Mouse (Mus musculus) myocyte (in vitro differentiated cells): Measurements from ENCODE around the gene Trappc10. TPM values are rescaled to one million over a fixed set of nuclear protein-coding genes. Genes with fewer than 3 reads are reported as not detected.
A peak's percentile ranks its signal among the peaks of the same experiment; 100 is the strongest.

ENCODE experiments used
- H3K27me3 ChIP-seq: one replicate; pipeline ENCODE4 v1.6.1; 2011; ENCODE audit not compliant: control insufficient read depth, insufficient read depth, insufficient read length
- H3K36me3 ChIP-seq: one replicate; pipeline ENCODE4 v1.6.1; 2011; ENCODE audit not compliant: control insufficient read depth, insufficient read depth
- H3K4me2 ChIP-seq: one replicate; pipeline ENCODE4 v1.6.1; 2011; ENCODE audit warnings: low read depth, control low read depth
- H3K4me3 ChIP-seq: one replicate; pipeline ENCODE4 v1.5.1; 2011; ENCODE audit warnings: mild to moderate bottlenecking, control low read depth, moderate library complexity
- H3K79me2 ChIP-seq: one replicate; pipeline ENCODE4 v1.6.1; 2011; ENCODE audit not compliant: control insufficient read depth, insufficient read depth
- H3ac ChIP-seq: one replicate; pipeline ENCODE4 v1.6.1; 2011; ENCODE audit not compliant: control insufficient read depth, insufficient read length
- CEBPB ChIP-seq: IDR thresholded peaks from 2 replicates; pipeline ENCODE4 v1.6.1; 2011; ENCODE audit warnings: mild to moderate bottlenecking, moderate library complexity; ENCODE audit not compliant: poor library complexity, insufficient read depth, severe bottlenecking
- E2F4 ChIP-seq: IDR thresholded peaks from one replicate; pipeline ENCODE4 v1.6.1; 2011; ENCODE audit warnings: mild to moderate bottlenecking, control low read depth, moderate library complexity; ENCODE audit not compliant: insufficient read depth
- MAX ChIP-seq: IDR thresholded peaks from one replicate; pipeline ENCODE4 v1.6.1; 2011; ENCODE audit warnings: low read depth, mild to moderate bottlenecking, control low read depth
- MYOD1 ChIP-seq, 3 experiments: IDR thresholded peaks; one replicate each; pipeline ENCODE4 v1.6.1; 2011; ENCODE audit warnings: control low read depth in 2 of 3, low read depth in 2 of 3, mild to moderate bottlenecking in 2 of 3, moderate library complexity in 1 of 3; ENCODE audit not compliant: insufficient read length in 2 of 3, control insufficient read depth in 1 of 3
- MYOG ChIP-seq, 3 experiments: IDR thresholded peaks; one replicate each; pipeline ENCODE4 v1.6.1; 2011; ENCODE audit warnings: control low read depth in 2 of 3, low read depth in 2 of 3, mild to moderate bottlenecking in 2 of 3; ENCODE audit not compliant: insufficient read length in 2 of 3, control insufficient read depth in 1 of 3, insufficient read depth in 1 of 3
- POLR2A ChIP-seq: IDR thresholded peaks from one replicate; pipeline ENCODE4 v1.6.1; 2011; ENCODE audit warnings: low read depth, mild to moderate bottlenecking, control low read depth, moderate library complexity; ENCODE audit not compliant: insufficient read length
- POLR2AphosphoS2 ChIP-seq: IDR thresholded peaks from one replicate; pipeline ENCODE4 v1.6.1; 2011; ENCODE audit warnings: low read depth, control low read depth; ENCODE audit not compliant: insufficient read length
- REST ChIP-seq: IDR thresholded peaks from one replicate; pipeline ENCODE4 v1.6.1; 2011; ENCODE audit warnings: mild to moderate bottlenecking, control low read depth, moderate library complexity; ENCODE audit not compliant: insufficient read depth, insufficient read length
- SRF ChIP-seq: IDR thresholded peaks from one replicate; pipeline ENCODE4 v1.6.1; 2011; ENCODE audit warnings: low read depth; ENCODE audit not compliant: control insufficient read depth, insufficient read length
- TCF12 ChIP-seq: IDR thresholded peaks from one replicate; pipeline ENCODE4 v1.6.1; 2011; ENCODE audit warnings: mild to moderate bottlenecking, control low read depth; ENCODE audit not compliant: poor library complexity, insufficient read depth, severe bottlenecking
- TCF3 ChIP-seq: IDR thresholded peaks from one replicate; pipeline ENCODE4 v1.6.1; 2011; ENCODE audit warnings: low read depth, control low read depth; ENCODE audit not compliant: insufficient read length
- USF1 ChIP-seq: IDR thresholded peaks from one replicate; pipeline ENCODE4 v1.6.1; 2011; ENCODE audit warnings: low read depth, mild to moderate bottlenecking, control low read depth, moderate library complexity
- polyA plus RNA-seq: library from polyadenylated mRNA; unstranded; fragments of >200 nt; fragmentation: generic; extraction: Trizol; gene quantifications from one replicate; pipeline ENCODE4 v1.2.1, GENCODE M21; 2012; ENCODE audit warnings: missing spikeins

Gene Trappc10
- polyA plus RNA-seq, 1 experiment: 24.6 TPM

DNA sequence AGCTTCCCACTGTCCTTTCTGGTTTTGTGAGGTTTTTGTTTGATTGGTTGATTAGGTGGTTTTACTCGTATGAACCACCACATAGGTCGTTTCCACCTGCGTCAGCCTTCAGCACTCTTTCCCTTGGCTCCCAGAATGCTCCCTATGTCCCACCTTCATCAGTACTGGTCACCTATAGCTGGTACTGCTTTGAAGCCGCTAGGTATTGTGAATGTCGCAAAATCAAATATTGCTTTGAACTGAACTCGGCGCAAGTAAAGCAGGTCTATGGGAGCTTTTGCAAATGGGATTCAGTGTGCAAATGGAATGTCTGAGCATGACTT, 745 bp upstream of the Trappc10 start:
- peak overlapping the region; percentile 94 for H3ac ChIP-seq
- H3K27me3 ChIP-seq: no peaks in the 10 kb centered on the region
- H3K4me3 ChIP-seq: peak overlapping the region; percentile 72
- no peaks in the 10 kb centered on the region for H3K36me3 ChIP-seq
- peak overlapping the region; percentile 88 for H3K4me2 ChIP-seq
- H3K79me2 ChIP-seq: peaks cover 30% of the 10 kb centered on the region
- no peak for TF ChIP-seq CEBPB
- TF ChIP-seq TCF3: no peak
- no peak for TF ChIP-seq MAX
- TF ChIP-seq USF1: no peak
- TF ChIP-seq MYOG (IDR thresholded peaks at IDR 0.05; ENCODE audit: control insufficient read depth in 1 of 3, insufficient read depth in 1 of 3, insufficient read length in 2 of 3, low read depth in 2 of 3): no peak
- no peak for TF ChIP-seq POLR2A
- TF ChIP-seq TCF12: no peak
- TF ChIP-seq MYOD1 (IDR thresholded peaks at IDR 0.05; ENCODE audit: control insufficient read depth in 1 of 3, insufficient read length in 2 of 3, low read depth in 2 of 3): no peak

DNA sequence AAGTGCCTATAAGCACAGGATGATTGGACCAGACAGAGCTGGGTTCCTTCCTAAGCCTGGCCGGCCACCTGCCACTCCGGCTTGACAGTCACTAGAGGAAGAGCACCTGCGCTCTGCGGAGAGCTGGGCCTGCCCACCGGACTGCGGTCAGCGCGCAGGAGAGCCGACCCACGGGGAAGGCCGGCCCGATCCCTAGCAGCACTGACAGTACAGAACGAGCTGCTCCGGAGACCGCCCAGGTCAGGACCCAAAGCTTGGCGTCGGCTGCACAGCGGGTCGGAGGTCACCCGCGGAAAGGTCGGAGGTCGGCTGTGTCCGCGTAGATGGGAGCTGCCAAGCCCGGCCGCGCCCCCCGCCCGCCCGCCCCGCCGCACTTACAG, 393 bp downstream of the Trappc10 start:
- H3K4me2 ChIP-seq: peak overlapping the region; percentile 97
- peak overlapping the region; percentile 72 for H3K4me3 ChIP-seq
- no peak for TF ChIP-seq MAX
- TF ChIP-seq MYOD1 (IDR thresholded peaks at IDR 0.05; ENCODE audit: control insufficient read depth in 1 of 3, insufficient read length in 2 of 3, low read depth in 2 of 3): peak in 2 of 3 experiments; percentile 24 to 26
- no peaks in the 10 kb centered on the region for H3K27me3 ChIP-seq
- H3ac ChIP-seq: peak overlapping the region; percentile 94
- H3K36me3 ChIP-seq: no peaks in the 10 kb centered on the region
- H3K79me2 ChIP-seq: peaks cover 41% of the 10 kb centered on the region

DNA sequence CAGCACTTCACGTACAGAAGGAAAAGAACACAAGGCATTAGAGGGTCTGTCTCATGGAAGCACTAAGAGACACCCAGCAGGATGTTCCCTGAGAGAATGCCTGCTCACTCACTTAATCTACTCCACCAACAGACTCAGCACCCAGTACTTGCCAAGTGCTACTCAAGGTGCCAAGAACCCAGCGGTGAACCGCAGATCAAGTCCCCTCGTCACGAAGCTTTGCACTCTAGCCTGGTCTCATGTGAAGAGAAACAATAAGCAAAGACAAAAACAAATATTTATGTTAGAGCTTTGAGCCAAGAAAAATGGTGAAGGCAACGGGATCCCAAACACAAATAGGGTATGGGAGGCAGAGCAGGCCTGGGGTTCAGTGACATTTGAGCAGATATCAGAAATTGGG, 5.5 kb downstream of the Trappc10 start:
- H3K79me2 ChIP-seq: peaks cover 70% of the 10 kb centered on the region
- no peaks in the 10 kb centered on the region for H3K27me3 ChIP-seq
- no peaks in the 10 kb centered on the region for H3K36me3 ChIP-seq
- no peak overlapping the region for H3ac ChIP-seq
- no peak overlapping the region for H3K4me3 ChIP-seq
- TF ChIP-seq USF1 (no peak), E2F4 (no peak), TCF12 (no peak), POLR2AphosphoS2 (no peak), REST (no peak), TCF3 (no peak), MYOD1 (IDR thresholded peaks at IDR 0.05; ENCODE audit: control insufficient read depth in 1 of 3, insufficient read length in 2 of 3, low read depth in 2 of 3) (no peak), CEBPB (no peak), MYOG (IDR thresholded peaks at IDR 0.05; ENCODE audit: control insufficient read depth in 1 of 3, insufficient read depth in 1 of 3, insufficient read length in 2 of 3, low read depth in 2 of 3) (no peak), SRF (no peak), MAX (no peak), POLR2A (no peak)
- H3K4me2 ChIP-seq: no peak overlapping the region

DNA sequence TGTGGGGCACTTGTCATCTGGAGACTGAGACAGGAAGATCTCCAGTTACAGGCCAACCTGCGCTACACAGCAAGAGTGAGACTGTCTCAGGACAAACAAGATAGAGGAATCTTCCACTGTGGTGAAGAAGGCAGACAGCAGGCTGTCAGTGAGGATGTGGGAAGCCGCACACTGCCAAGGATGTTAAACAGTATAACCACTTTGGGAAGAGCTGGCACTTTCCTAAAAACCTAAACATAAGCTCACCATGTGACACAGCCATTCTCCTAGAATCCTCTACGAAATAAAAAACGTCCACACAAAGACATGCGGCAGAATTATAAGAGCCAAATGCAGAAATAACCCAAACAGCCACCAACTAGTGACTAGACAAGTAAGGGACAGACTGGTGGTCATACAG, 6.1 kb downstream of the Trappc10 start:
- Histone ChIP-seq H3K4me3 (no peak overlapping the region), H3K36me3 (no peaks in the 10 kb centered on the region), H3K79me2 (peaks cover 64% of the 10 kb centered on the region), H3ac (no peak overlapping the region), H3K27me3 (no peaks in the 10 kb centered on the region), H3K4me2 (no peak overlapping the region)
- TF ChIP-seq POLR2A (no peak), TCF12 (no peak), USF1 (no peak), E2F4 (no peak), MAX (no peak), TCF3 (no peak), SRF (no peak), CEBPB (no peak), MYOG (IDR thresholded peaks at IDR 0.05; ENCODE audit: control insufficient read depth in 1 of 3, insufficient read depth in 1 of 3, insufficient read length in 2 of 3, low read depth in 2 of 3) (no peak), POLR2AphosphoS2 (no peak), REST (no peak), MYOD1 (IDR thresholded peaks at IDR 0.05; ENCODE audit: control insufficient read depth in 1 of 3, insufficient read length in 2 of 3, low read depth in 2 of 3) (no peak)

DNA sequence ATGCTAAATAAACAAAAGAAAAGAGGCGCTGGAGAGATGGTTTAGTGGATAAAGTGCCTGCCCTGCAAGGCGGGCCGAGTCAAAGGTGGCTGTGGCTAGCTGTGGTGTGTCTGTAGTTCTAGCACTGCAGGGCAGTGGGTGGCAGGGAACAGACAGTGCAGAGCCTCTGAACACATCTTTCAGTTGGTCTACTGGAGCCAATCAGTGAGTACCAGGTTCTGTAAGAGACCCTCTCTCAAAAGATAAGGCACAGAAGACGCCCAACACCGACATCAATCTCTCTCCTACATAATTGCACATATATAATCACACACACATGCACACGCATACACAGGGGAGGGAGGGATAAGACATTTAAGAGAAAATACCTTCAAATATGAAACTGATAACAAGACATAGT, 6.6 kb downstream of the Trappc10 start:
- H3K27me3 ChIP-seq: no peaks in the 10 kb centered on the region
- H3ac ChIP-seq: no peak overlapping the region
- H3K4me2 ChIP-seq: no peak overlapping the region
- H3K36me3 ChIP-seq: no peaks in the 10 kb centered on the region
- H3K79me2 ChIP-seq: peaks cover 59% of the 10 kb centered on the region
- no peak overlapping the region for H3K4me3 ChIP-seq
- no peak for TF ChIP-seq MYOG (IDR thresholded peaks at IDR 0.05; ENCODE audit: control insufficient read depth in 1 of 3, insufficient read depth in 1 of 3, insufficient read length in 2 of 3, low read depth in 2 of 3)
- no peak for TF ChIP-seq CEBPB
- no peak for TF ChIP-seq USF1
- no peak for TF ChIP-seq TCF12
- TF ChIP-seq POLR2AphosphoS2: no peak
- TF ChIP-seq TCF3: no peak
- no peak for TF ChIP-seq REST
- TF ChIP-seq MAX: no peak
- no peak for TF ChIP-seq SRF
- TF ChIP-seq MYOD1 (IDR thresholded peaks at IDR 0.05; ENCODE audit: control insufficient read depth in 1 of 3, insufficient read length in 2 of 3, low read depth in 2 of 3): no peak
- TF ChIP-seq POLR2A: no peak
- TF ChIP-seq E2F4: no peak
